Mouse (Mus musculus) ES-E14 (cell line): Measurements from ENCODE around the gene Pofut1.
"Not testable (repeated sequence)": the region's sequence is repeated elsewhere in the genome, so short reads cannot be mapped to it uniquely, and the experiment has no call there.

Experiments
- CHD2 ChIP-seq: IDR thresholded peaks from 2 replicates; pipeline ENCODE4 v1.6.1; 2014; ENCODE audit warnings: mild to moderate bottlenecking, low read depth, low read length, inconsistent platforms
- HCFC1 ChIP-seq: IDR thresholded peaks from 2 replicates; pipeline ENCODE4 v1.6.1; 2012; ENCODE audit warnings: low read length, inconsistent platforms, borderline replicate concordance; ENCODE audit not compliant: insufficient read depth
- MAFK ChIP-seq: IDR thresholded peaks from 2 replicates; pipeline ENCODE4 v1.6.1; 2014; ENCODE audit warnings: mild to moderate bottlenecking, low read depth, low read length, inconsistent platforms; ENCODE audit not compliant: insufficient read depth

GRCm38 (mm10) chr2:153274200-153274918 is 33.0 kb downstream of the Pofut1 start:
- TF ChIP-seq CHD2, HCFC1, MAFK: not testable (repeated sequence)
